Mouse (Mus musculus): ENCODE measurements at regions not wholly inside any gene's neighbourhood (a gene's known extent, or its start where the extent isn't known, plus 50 kb on each side); places are given as distances from the start of the nearest gene placed in this dataset.

DNA sequence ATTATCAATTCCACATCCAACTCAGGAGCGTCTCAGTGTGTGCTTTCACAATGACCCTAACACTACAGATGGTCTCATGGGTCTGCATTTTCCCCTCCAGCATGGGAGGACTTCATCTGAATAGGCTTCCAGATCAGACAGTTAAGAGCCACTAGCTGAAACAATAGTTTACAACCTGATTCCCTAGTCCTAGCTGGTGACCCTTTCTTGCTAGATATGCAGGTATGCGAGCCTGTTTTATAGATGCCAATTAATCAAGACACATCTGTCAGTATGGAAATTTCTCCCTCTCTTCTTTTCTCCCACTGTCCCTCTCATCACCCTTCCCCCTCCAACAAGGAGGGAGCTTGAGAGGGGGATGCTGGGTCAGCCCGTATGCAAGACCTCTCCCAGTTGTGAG, 71.2 kb upstream of the Zic3 start:
- Histone ChIP-seq H3K4me2 (no peak overlapping the region), H3K36me3 (no peaks in the 10 kb centered on the region), H3K9me3 (no peaks in the 10 kb centered on the region), H3K27me3 (no peaks in the 10 kb centered on the region), H3K27ac (no peak overlapping the region), H3K4me3 (no peak overlapping the region), H3K4me1 (no peaks in the 10 kb centered on the region), H3K9ac (no peak overlapping the region)
- ATAC-seq (ENCODE audit: borderline replicate concordance, extremely low read depth, low FRiP score, low TSS enrichment) = no peak
- 40% methylated on average over 3 of the region's 3 CpGs for WGBS

DNA sequence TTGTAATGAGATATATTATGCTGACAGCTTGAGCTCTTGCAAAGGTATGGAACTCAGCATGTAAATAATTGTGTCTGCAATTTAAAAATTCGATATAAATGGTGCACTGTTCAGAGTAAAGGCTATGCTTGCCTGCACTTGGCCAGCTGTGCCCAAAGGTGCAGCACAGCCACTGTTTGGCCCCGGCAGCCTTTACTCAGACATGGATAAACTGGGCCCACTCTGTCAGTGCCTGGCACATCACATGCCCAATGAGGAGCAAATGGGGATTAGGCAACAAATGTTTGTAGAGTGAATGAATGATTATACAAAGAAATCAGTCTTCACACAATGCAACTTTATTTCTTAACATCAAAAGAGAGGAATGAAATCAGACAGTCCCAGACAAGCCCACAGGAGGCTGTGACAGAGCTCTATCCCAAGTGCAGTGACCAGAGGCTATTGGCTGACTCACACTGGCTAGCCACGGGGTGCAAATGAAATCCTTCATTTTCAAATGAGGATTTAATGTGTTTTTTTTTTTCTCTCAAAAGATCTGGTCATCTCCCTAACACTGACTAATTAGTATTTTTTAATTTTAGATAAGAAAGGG, 67.8 kb upstream of the Zic3 start:
- Histone ChIP-seq H3K27me3 (no peaks in the 10 kb centered on the region), H3K4me2 (no peak overlapping the region), H3K9ac (no peak overlapping the region), H3K27ac (no peak overlapping the region), H3K36me3 (no peaks in the 10 kb centered on the region), H3K4me1 (no peaks in the 10 kb centered on the region), H3K4me3 (no peak overlapping the region), H3K9me3 (no peaks in the 10 kb centered on the region)
- no peak for ATAC-seq (ENCODE audit: borderline replicate concordance, extremely low read depth, low FRiP score, low TSS enrichment)
- 37% methylated on average over 3 of the region's 3 CpGs for WGBS

Data from lung, embryonic 15.5 days (tissue).